Mouse (Mus musculus): Measurements from ENCODE around the gene Dab1.

DNA sequence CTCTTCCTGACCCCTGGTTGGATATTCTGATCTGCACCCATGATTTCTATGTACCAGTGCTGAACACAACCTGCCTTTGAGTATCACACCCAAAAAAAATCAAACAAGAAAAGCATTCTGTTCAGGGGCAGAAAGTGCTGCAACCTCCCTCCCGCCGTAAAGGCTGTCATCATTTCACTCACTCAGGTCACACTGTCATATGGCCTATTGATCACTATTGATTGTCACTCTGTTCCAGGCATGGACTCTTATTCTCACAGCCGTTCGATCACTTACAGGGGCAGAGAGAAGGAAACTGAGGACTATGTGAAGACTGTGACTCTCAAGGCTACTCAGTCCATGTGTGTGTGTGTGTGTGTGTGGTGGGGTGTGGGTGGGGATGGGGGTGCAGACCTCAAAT, 1149.0 kb downstream of the Dab1 start:
- TF ChIP-seq POLR2A (IDR thresholded peaks at IDR 0.05; ENCODE audit: insufficient read depth, low read depth, low read length): no peak
- TF ChIP-seq CTCF (IDR thresholded peaks at IDR 0.05; ENCODE audit: insufficient read depth, low read depth, low read length): no peak

All from olfactory bulb, adult 2 months (tissue).